Mouse (Mus musculus): ENCODE data around the gene Coro1a.

DNA sequence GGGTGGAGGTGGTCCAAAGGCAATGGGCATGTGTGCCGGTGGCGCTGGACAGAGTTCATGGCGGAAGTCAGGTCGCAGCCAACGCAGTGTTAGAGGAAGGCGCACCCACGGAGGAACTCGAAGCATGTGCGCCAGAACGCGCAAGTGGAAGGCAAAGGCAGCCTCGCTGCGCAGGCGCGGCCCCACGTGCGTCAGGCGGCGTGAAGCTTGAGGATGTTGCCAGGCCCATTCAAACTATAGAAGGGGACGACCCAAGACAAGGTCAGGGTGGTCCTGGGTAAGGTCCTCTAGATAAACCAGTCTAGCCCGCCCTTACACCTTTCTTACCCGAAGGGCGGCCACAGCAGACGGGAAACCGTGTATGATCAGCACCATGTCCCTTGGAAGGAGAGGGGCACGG lies 15.2 kb downstream of the Coro1a start:
- TF ChIP-seq EP300 (IDR thresholded peaks at IDR 0.05) (no peak), CTCF (IDR thresholded peaks at IDR 0.05) (no peak)
